Mouse (Mus musculus): ENCODE measurements at regions not wholly inside any gene's neighbourhood (a gene's known extent, or its start where the extent isn't known, plus 50 kb on each side); places are given as distances from the start of the nearest gene placed in this dataset.

GRCm38 (mm10) chr13:37500668-37501286, 155.8 kb downstream of the Ly86 start:
- TF ChIP-seq CTCF (IDR thresholded peaks at IDR 0.05; ENCODE audit: borderline replicate concordance, control insufficient read depth, extremely low read depth, insufficient read depth, low read length, poor library complexity): no peak
- no peak for TF ChIP-seq POLR2A (IDR thresholded peaks at IDR 0.05; ENCODE audit: control insufficient read depth, extremely low read depth, insufficient read depth, low read length, poor library complexity)
